Mouse (Mus musculus) c-Kit-positive CD71-positive TER-119-negative erythroid progenitor cells, embryonic 14.5 days (primary cell): Measurements from ENCODE around the gene Wfikkn1.
"Not testable (repeated sequence)": the region's sequence is repeated elsewhere in the genome, so short reads cannot be mapped to it uniquely, and the experiment has no call there.

ENCODE experiments used
- DNase-seq: peaks from one replicate; pipeline ENCODE4 v3.0.0-alpha.2; 2013; ENCODE audit warnings: low read depth

Wfikkn1 gene

GRCm38 (mm10) chr17:25885636-25886035, 5.0 kb upstream of the Wfikkn1 start:
- no peak for DNase-seq

- no peak for DNase-seq
These were observed 3.2 kb upstream of the Wfikkn1 start for GRCm38 (mm10) chr17:25883824-25884223.

DNA sequence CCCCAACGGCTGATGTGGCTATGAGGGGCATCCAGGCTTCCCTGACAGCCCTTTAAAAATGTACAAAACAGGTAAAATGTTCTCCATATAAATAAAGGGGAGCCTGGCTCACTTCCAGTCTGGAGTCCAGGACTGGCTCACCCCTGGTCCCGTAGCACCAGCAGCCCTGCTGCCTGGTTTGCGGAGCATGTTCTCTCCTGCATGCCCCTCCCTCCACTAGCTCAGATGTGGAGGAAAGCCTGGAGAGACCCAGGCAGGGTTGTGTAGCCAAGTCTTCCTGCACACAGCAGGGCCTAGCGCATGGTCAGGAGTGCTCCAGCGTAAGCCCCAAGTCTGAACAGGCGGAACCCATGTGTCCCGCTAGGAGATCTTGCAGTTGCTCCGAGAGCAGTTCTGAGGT, 2.6 kb upstream of the Wfikkn1 start:
- no peak for DNase-seq

GRCm38 (mm10) chr17:25882306-25882705, 1.6 kb upstream of the Wfikkn1 start:
- DNase-seq: no peak

GRCm38 (mm10) chr17:25881691-25882090, 1.0 kb upstream of the Wfikkn1 start:
- DNase-seq: no peak

GRCm38 (mm10) chr17:25880913-25881641, 419 bp upstream of the Wfikkn1 start:
- no peak for DNase-seq

DNA sequence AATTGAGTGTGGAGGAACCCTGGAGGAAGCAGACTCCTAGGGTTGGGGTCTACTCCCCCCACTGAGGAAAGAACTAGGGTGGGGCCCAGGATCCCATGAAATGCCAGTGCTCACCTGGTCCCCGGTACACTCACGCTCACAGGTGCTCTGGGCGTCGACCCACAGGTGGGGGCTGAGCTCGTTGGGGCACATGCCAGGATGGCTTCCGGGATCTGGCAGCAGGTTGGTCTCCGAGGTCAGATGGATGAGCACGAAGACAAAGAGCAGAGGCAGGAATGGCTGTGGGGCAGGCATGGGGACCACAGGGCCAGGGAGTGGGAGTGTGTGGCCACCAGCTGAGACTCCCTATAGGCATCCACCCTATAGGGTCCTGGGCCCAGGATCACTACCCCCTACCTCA, 908 bp downstream of the Wfikkn1 start:
- no peak for DNase-seq

- no peak for DNase-seq
These were observed 1.4 kb downstream of the Wfikkn1 start for GRCm38 (mm10) chr17:25879261-25879660.

- no peak for DNase-seq
These were observed 2.0 kb downstream of the Wfikkn1 start for GRCm38 (mm10) chr17:25878611-25879180.

DNA sequence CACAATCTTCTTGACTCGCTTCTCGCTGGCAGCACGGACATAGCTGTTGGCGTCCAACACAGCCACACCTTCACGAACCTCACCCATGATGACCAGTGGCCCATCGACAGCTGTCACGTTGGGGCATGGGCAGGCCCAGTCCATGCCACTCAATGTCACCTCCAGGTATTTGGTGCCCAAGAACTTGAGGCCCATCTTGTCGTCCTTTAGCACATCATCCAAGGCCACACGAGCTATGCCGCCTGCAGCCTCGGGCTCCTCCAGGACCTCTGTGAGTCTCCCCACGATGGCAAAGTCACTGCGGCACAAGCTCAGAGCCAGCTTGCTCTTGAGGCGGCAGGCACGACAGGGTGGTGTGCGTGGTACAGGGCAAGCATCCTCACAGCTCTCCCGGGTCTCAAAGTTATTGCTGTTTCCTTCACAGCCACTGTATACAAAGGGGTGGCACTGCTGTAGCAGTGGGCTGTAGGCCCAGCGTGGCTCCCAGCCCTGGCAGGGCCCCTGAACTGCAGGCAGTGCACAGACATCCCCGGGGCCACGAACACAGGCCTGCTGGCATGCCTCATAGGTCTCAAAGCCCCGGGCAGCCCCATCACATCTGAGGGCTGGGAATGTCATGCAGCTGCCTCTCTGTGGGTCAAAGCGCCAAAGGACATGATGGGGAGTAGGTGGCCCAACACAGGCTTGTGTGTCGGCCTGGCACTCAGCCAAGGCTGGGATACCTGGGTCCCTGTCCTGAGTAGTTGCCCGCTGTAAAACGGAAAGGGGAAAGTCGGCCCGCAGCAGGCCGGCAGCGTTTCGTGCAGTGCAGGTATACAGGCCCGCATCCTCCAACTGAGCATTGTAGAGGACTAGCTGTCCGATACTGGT, 2.7 kb downstream of the Wfikkn1 start:
- no peak for DNase-seq

GRCm38 (mm10) chr17:25877025-25877424, 3.6 kb downstream of the Wfikkn1 start:
- DNase-seq: no peak

- DNase-seq: no peak
These were observed 4.2 kb downstream of the Wfikkn1 start for GRCm38 (mm10) chr17:25876347-25876915.

- DNase-seq: peak; percentile 79
These were observed 5.2 kb downstream of the Wfikkn1 start for GRCm38 (mm10) chr17:25875171-25876136.

DNA sequence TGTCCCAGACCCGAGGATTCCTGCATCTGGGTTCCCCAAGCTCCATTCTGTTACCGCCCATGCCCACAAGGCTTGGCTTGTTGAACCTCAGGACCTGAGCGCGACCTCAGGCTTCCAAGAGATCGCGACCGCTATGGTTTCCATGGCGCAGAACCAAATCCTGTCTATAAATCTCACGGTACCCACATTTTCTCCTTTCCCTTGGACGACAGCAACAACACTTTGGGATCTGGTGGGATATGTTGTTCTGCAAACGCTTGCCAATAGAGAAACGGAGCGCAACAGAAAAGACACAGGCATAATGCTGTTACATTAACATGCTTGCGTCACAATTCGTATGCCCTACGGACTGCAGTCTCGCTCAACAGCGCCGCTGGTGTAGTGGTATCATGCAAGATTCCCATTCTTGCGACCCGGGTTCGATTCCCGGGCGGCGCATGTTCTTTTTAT, 5.9 kb downstream of the Wfikkn1 start, which contains the start of gene Mettl26:
TSS of gene Mettl26 (plus strand) at position 354 of the 450 bp plus-strand sequence.
- DNase-seq: peak; percentile 88

DNA sequence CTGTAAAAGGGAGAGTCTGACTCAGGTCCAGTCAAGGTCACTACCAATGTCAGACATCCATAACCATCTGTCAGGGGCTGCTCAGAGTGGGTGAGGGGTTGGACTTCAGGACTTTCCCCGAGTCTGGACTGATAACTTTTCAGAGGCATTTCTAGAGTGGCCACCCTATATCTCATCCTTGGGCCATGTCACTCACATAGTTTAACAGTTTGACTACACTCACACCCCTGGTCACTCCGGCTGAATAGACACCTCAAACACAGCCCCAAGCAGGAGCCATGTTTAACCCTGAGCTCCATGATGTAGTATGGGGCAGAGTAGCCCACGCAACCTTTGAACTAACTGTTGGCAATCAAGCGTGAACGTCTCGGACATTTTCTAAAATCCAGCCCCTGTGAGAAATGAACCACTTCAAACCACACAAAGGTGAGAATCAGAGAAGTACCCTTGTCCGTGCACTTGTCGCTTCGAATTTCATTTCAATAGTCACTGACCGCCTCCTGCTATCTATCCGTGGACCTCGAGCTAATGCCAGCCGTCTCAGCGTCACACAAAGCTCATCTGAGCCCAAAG, 6.4 kb downstream of the Wfikkn1 start:
- DNase-seq: no peak

DNA sequence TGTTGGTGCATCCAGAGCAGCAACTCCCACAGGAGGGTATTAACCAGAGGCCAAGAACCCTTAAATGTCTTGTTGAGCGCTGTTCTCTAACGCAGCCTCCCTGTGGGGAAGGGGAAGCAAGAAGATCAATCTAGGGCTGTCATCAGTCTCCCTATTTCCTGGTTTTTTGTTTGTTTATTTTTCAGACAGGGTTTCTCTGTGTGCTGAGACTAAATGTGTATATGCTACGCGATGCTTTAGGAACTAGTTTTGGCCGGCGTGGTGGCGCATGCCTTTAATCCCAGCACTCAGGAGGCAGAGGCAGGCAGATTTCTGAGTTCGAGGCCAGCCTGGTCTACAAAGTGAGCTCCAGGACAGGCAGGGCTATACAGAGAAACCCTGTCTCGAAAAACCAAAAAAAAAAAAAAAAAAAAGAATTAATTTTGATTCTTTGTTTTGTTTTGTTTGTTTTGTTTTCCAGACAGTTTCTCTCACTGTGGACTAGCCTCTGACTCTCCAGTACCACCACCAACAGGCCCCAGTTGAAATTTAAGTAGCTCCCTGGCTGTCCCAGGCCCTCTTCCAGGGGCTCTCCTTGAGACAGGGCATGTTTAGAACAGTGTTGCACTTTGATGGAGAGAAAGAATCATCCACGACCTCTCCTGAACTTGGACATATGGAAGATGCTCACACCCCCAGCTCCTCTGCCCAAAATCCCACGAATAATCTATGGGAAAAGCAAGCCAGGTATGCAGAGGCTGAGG, 7.1 kb downstream of the Wfikkn1 start:
- no peak for DNase-seq

- DNase-seq: no peak
These were observed 8.0 kb downstream of the Wfikkn1 start for GRCm38 (mm10) chr17:25872676-25873075.

GRCm38 (mm10) chr17:25871566-25871965, 9.1 kb downstream of the Wfikkn1 start:
- DNase-seq: not testable (repeated sequence)

- DNase-seq: no peak
These were observed 10.7 kb downstream of the Wfikkn1 start for GRCm38 (mm10) chr17:25869954-25870353.

DNA sequence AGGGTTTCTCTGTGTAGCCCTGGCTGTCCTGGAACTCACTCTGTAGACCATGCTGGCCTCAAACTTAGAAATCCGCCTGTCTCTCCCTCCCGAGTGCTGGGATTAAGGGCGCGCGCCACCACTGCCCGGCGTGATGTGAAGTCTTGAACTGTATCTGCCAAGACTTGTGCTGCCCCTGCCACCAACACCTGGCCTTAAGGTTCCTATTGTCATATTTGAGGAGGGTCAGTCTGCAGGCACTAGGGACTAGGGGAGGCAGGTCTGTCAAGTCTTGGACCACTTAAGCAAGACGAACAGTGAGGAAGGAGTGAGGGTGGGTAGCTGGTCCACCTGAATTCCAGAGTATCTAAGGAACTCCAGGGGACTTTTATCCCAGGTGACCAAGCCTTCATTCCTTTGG, 11.2 kb downstream of the Wfikkn1 start:
- DNase-seq: no peak
